Mouse (Mus musculus): ENCODE measurements around the gene Tmprss7. TPM values are rescaled to one million over a fixed set of nuclear protein-coding genes. Genes with fewer than 3 reads are reported as not detected.

The Tmprss7 gene
- polyA plus RNA-seq, 1 experiment from 2014 or later, result 0.59 TPM

Other genes with a start within 250 kb of the Tmprss7 start
- gene Gm609, start 200.7 kb downstream of the Tmprss7 start, polyA plus RNA-seq (2014; fragmentation: Nextera tagmentation; extraction: Ambion mirVana), result not detected in 2 replicates
- gene Gm17783, start 161.6 kb downstream of the Tmprss7 start, polyA plus RNA-seq (2014; fragmentation: Nextera tagmentation; extraction: Ambion mirVana), result not detected in 2 replicates
- not detected in 2 replicates for gene Slc9c1, start 158.3 kb downstream of the Tmprss7 start, polyA plus RNA-seq (2014; fragmentation: Nextera tagmentation; extraction: Ambion mirVana)
- gene Gcsam, start 83.3 kb downstream of the Tmprss7 start, polyA plus RNA-seq (2014; fragmentation: Nextera tagmentation; extraction: Ambion mirVana), result 0.08 TPM in 1 of 2 replicates, not detected in the other
- 0.09 TPM in 1 of 2 replicates, not detected in the other for gene BC016579, start 39.6 kb downstream of the Tmprss7 start, polyA plus RNA-seq (2014; fragmentation: Nextera tagmentation; extraction: Ambion mirVana)
- gene Tagln3, start 30.9 kb upstream of the Tmprss7 start, polyA plus RNA-seq (2014; fragmentation: Nextera tagmentation; extraction: Ambion mirVana), result 457 and 485 TPM in 2 replicates
- gene Abhd10, start 49.3 kb upstream of the Tmprss7 start, polyA plus RNA-seq (2014; fragmentation: Nextera tagmentation; extraction: Ambion mirVana), result 34.5 and 34.7 TPM in 2 replicates